9 mouse cellular contexts compared by ENCODE assay signal in the genomic region with DNA sequence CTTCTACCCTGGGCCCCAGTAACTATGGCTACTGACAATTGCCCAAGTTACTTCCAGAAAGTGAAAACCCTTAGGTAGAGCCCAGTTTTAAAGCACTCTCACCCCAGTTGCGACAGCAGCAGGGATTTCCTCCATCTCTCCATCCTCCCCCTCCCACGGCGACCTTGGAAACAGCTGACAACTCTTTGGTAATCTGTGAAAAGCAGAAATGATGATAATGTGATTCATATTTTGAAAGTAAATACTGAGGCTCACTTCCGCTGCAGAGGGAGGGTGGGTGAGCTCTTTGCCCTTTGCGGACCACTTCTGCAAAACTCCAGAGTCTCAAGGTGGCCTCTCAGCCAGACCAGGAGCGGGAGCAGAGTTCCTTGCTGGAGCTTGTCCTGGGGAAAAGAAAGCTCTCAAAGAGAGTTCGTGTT. TPM values are rescaled to one million over a fixed set of nuclear protein-coding genes. Genes with fewer than 3 reads are reported as not detected.
DNase-seq lines count a peak whose midpoint lies in the region; ATAC-seq and TF ChIP-seq lines count a peak whose summit lies in the region.
"Had no signal": no experiment of that assay in that cellular context is flagged by ENCODE, and none has a peak within 500 bp of the region (broad histone marks: within the 10 kb centered on the region; RNA-seq: fewer than 3 reads in every experiment).

No protein-coding gene starts in this region.

- H3K9ac ChIP-seq in lung, postnatal 0 days (replicated peaks; ENCODE audit: low read depth): peak overlapping the region; percentile 77
- H3K9ac ChIP-seq: embryonic facial prominence, embryonic 13.5 days had no signal

- 28% methylated on average over 7 of the region's 7 CpGs for WGBS in lung, postnatal 0 days

- no peaks in the 10 kb centered on the region for H3K9me3 ChIP-seq in lung, postnatal 0 days (ENCODE audit: low read length)
- H3K9me3 ChIP-seq: embryonic facial prominence, embryonic 13.5 days had no signal

- H3K36me3 ChIP-seq in lung, postnatal 0 days (ENCODE audit: insufficient read depth, low read length): 0 out of 2 replicates have a peak, but pooled peaks cover 16% of the 10 kb centered on the region
- H3K36me3 ChIP-seq: embryonic facial prominence, embryonic 13.5 days had no signal

- TF ChIP-seq CTCF in lung, postnatal 0 days (IDR thresholded peaks at IDR 0.05): no peak

- H3K27ac ChIP-seq in lung, postnatal 0 days (ENCODE audit: low read length): peak overlapping the region; percentile 66
- H3K27ac ChIP-seq: embryonic facial prominence, embryonic 13.5 days had no signal

- no peak for TF ChIP-seq EP300 in lung, postnatal 0 days (IDR thresholded peaks at IDR 0.05)

- 0 out of 2 replicates have a peak, but pooled peaks cover 3% of the 10 kb centered on the region for H3K4me1 ChIP-seq in lung, postnatal 0 days (ENCODE audit: insufficient read depth, low read depth, low read length)

- H3K27me3 ChIP-seq in lung, postnatal 0 days (replicated peaks; ENCODE audit: insufficient read depth, low read length): 0 out of 2 replicates have a peak, but pooled peaks cover 7% of the 10 kb centered on the region

- ATAC-seq in lung, postnatal 0 days: no peak

- peak overlapping the region; percentile 79 for H3K4me3 ChIP-seq in lung, postnatal 0 days (ENCODE audit: low read depth, low read length)
- H3K4me3 ChIP-seq: embryonic facial prominence, embryonic 13.5 days had no signal

- H3K4me2 ChIP-seq in lung, postnatal 0 days (replicated peaks; ENCODE audit: low read depth, low read length): peak overlapping the region; percentile 82

- peak; percentile 28 for DNase-seq in urinary bladder, postnatal 25 days (ENCODE audit: low spot score)
- DNase-seq in urinary bladder, postnatal 10 days (ENCODE audit: low spot score): no peak
- peak; percentile 25 for DNase-seq in fibroblast of lung, adult 2 months (ENCODE audit: low read depth)
- peak; percentile 76 for DNase-seq in lung, postnatal 0 days (ENCODE audit: low spot score)
- DNase-seq in urinary bladder, postnatal 36 days (ENCODE audit: low spot score in 2 of 2): peak; percentile 48 to 68
- DNase-seq in T-cell, adult 2 months (ENCODE audit: low spot score): no peak
- DNase-seq in left cerebral cortex, adult 9 months (ENCODE audit: low spot score in 2 of 2): no peak
- DNase-seq in kidney, adult 8-10 months: no peak

RNA-seq across cellular contexts. Expression of gene Klf2, which starts 3.6 kb away (rescaled TPM):
- polyA plus RNA-seq in lung, postnatal 0 days (2015; fragmentation: Nextera tagmentation; extraction: Ambion mirVana): 65.3 and 74.1 TPM in 2 replicates

RNA-seq across cellular contexts. Expression of gene Gm10282, which starts 17.4 kb away (rescaled TPM):
- 5.7 and 6.1 TPM in 2 replicates for polyA plus RNA-seq in lung, postnatal 0 days (2015; fragmentation: Nextera tagmentation; extraction: Ambion mirVana)

Comparison
In these comparisons a context has a peak if more than half of its experiments do, and no peak if none do; other contexts are left out.
1. DNase-seq: peak in urinary bladder, postnatal 25 days (single experiment), fibroblast of lung, adult 2 months (single experiment), lung, postnatal 0 days (single experiment) and urinary bladder, postnatal 36 days (2 of 2); none in urinary bladder, postnatal 10 days (single experiment), T-cell, adult 2 months (single experiment), left cerebral cortex, adult 9 months (0 of 2) and kidney, adult 8-10 months (0 of 2).